Comparison of ENCODE assay signal across 25 mouse cellular contexts in genomic region chr6:72487282-72487681, GRCm38 (mm10). TPM values are rescaled to one million over a fixed set of nuclear protein-coding genes. Genes with fewer than 3 reads are reported as not detected.
DNase-seq lines count a peak whose midpoint lies in the region; ATAC-seq and TF ChIP-seq lines count a peak whose summit lies in the region.
"Had no signal": no experiment of that assay in that cellular context is flagged by ENCODE, and none has a peak within 500 bp of the region (broad histone marks: within the 10 kb centered on the region; RNA-seq: fewer than 3 reads in every experiment).

No protein-coding gene starts in this region.

- WGBS in midbrain, embryonic 11.5 days, result 75% methylated on average over 3 of the region's 3 CpGs
- 76% methylated on average over 3 of the region's 3 CpGs for WGBS in midbrain, postnatal 0 days

- H3K27ac ChIP-seq in midbrain, embryonic 11.5 days (ENCODE audit: low read depth, low read length), result no peak overlapping the region
- H3K27ac ChIP-seq in midbrain, postnatal 0 days (ENCODE audit: low read depth, low read length), result no peak overlapping the region
- H3K27ac ChIP-seq: embryonic facial prominence, embryonic 12.5 days; forebrain, embryonic 13.5 days; heart, adult 2 months; heart, embryonic 15.5 days; hindbrain, embryonic 13.5 days; hindbrain, postnatal 0 days had no signal

- H3K4me2 ChIP-seq in midbrain, embryonic 11.5 days, result no peak overlapping the region
- no peak overlapping the region for H3K4me2 ChIP-seq in midbrain, postnatal 0 days (ENCODE audit: low read depth, low read length, poor library complexity, severe bottlenecking)
- H3K4me2 ChIP-seq: embryonic facial prominence, embryonic 12.5 days; forebrain, embryonic 13.5 days; heart, embryonic 11.5 days; heart, embryonic 15.5 days; hindbrain, embryonic 13.5 days had no signal

- no peaks in the 10 kb centered on the region for H3K36me3 ChIP-seq in midbrain, embryonic 11.5 days (ENCODE audit: control insufficient read depth, insufficient read depth, low read length)
- no peaks in the 10 kb centered on the region for H3K36me3 ChIP-seq in midbrain, postnatal 0 days (ENCODE audit: insufficient read depth, low read length)
- H3K36me3 ChIP-seq: embryonic facial prominence, embryonic 12.5 days; heart, embryonic 15.5 days; hindbrain, embryonic 13.5 days had no signal

- no peaks in the 10 kb centered on the region for H3K9me3 ChIP-seq in midbrain, embryonic 11.5 days (ENCODE audit: control insufficient read depth, low read length)
- H3K9me3 ChIP-seq in midbrain, postnatal 0 days (ENCODE audit: low read length), result no peaks in the 10 kb centered on the region
- H3K9me3 ChIP-seq: embryonic facial prominence, embryonic 12.5 days; forebrain, embryonic 13.5 days; heart, embryonic 15.5 days; hindbrain, embryonic 13.5 days had no signal

- TF ChIP-seq CTCF in midbrain, postnatal 0 days (IDR thresholded peaks at IDR 0.05), result no peak

- DNase-seq in embryo, embryonic 11 days, result peak; percentile 8
- no peak for DNase-seq in embryo, embryonic 9.5 days (ENCODE audit: extremely low spot score)
- DNase-seq in midbrain, embryonic 11.5 days (ENCODE audit: low spot score, missing footprints), result peak; percentile 69
- DNase-seq in midbrain, postnatal 0 days (ENCODE audit: low spot score), result no peak
- DNase-seq in adrenal gland, adult 18-20 months (ENCODE audit: low spot score in 2 of 2), result no peak
- no peak for DNase-seq in spleen, adult 18-20 months
- DNase-seq: adrenal gland, adult 8-10 months; adrenal gland, postnatal 36 days; cerebellum, adult 2 months; cerebellum, postnatal 14 days; forebrain, postnatal 0 days; gastrocnemius, postnatal 14 days; heart, adult 2 months; heart, postnatal 14 days had no signal

- no peak for ATAC-seq in midbrain, embryonic 11.5 days (ENCODE audit: low FRiP score)
- ATAC-seq in midbrain, postnatal 0 days (ENCODE audit: low FRiP score), result no peak
- ATAC-seq in common myeloid progenitor, adult 5-6 weeks (replicated peaks; ENCODE audit: low read depth, poor library complexity, severe bottlenecking), result 0 out of 2 replicates have a peak, but pooled peaks have one; percentile 25
- ATAC-seq: activated CD4-positive, CD25-positive, alpha-beta regulatory T cell, adult 4 months; forebrain, embryonic 13.5 days; forebrain, postnatal 0 days; hindbrain, postnatal 0 days had no signal

- no peak overlapping the region for H3K9ac ChIP-seq in midbrain, embryonic 11.5 days (ENCODE audit: low read length)
- H3K9ac ChIP-seq in midbrain, postnatal 0 days (replicated peaks; ENCODE audit: low read length, poor library complexity, severe bottlenecking), result no peak overlapping the region
- H3K9ac ChIP-seq: embryonic facial prominence, embryonic 12.5 days; forebrain, embryonic 13.5 days; forebrain, postnatal 0 days; heart, embryonic 15.5 days; hindbrain, embryonic 13.5 days had no signal

- H3K4me3 ChIP-seq in midbrain, embryonic 11.5 days (ENCODE audit: low read depth, low read length), result no peak overlapping the region
- H3K4me3 ChIP-seq in midbrain, postnatal 0 days (ENCODE audit: low read depth, low read length), result no peak overlapping the region
- H3K4me3 ChIP-seq: embryonic facial prominence, embryonic 12.5 days; forebrain, embryonic 13.5 days; heart, adult 2 months; heart, embryonic 15.5 days; hindbrain, embryonic 13.5 days had no signal

- no peaks in the 10 kb centered on the region for H3K4me1 ChIP-seq in midbrain, embryonic 11.5 days (ENCODE audit: control insufficient read depth, insufficient read depth, low read length)
- H3K4me1 ChIP-seq in midbrain, postnatal 0 days (ENCODE audit: insufficient read depth, low read length), result no peaks in the 10 kb centered on the region
- H3K4me1 ChIP-seq: embryonic facial prominence, embryonic 12.5 days; forebrain, embryonic 13.5 days; hindbrain, embryonic 13.5 days had no signal

- H3K27me3 ChIP-seq in midbrain, embryonic 11.5 days (ENCODE audit: control insufficient read depth, insufficient read depth, low read length), result no peaks in the 10 kb centered on the region
- no peaks in the 10 kb centered on the region for H3K27me3 ChIP-seq in midbrain, postnatal 0 days (ENCODE audit: insufficient read depth, low read length)
- H3K27me3 ChIP-seq: CH12.LX; embryonic facial prominence, embryonic 12.5 days; forebrain, embryonic 13.5 days; heart, embryonic 15.5 days; hindbrain, embryonic 13.5 days had no signal

RNA-seq across cellular contexts. Expression of gene Sh2d6, which starts 34.2 kb away (rescaled TPM):
- 0.41 TPM in 1 of 2 replicates, not detected in the other for polyA plus RNA-seq in midbrain, embryonic 11.5 days (2014; fragmentation: Nextera tagmentation; extraction: Ambion mirVana)
- total RNA-seq in midbrain, postnatal 0 days (2014; rRNA removed), result 0.28 TPM in 1 of 2 replicates, not detected in the other
- polyA plus RNA-seq in midbrain, postnatal 0 days (2015; fragmentation: Nextera tagmentation; extraction: Ambion mirVana), result 0.25 and 0.48 TPM in 2 replicates
- total RNA-seq in common myeloid progenitor, adult 5-6 weeks (2017), result not detected in 2 replicates
- under 1 TPM; 0.26 to 0.27 TPM for total RNA-seq in adrenal gland, adult 18-20 months (2021)
- total RNA-seq: ES-E14; heart, adult 2 months; hematopoietic stem cell, adult 5-6 weeks; hindbrain, postnatal 0 days had no signal
- polyA plus RNA-seq: activated CD4-positive, CD25-positive, alpha-beta regulatory T cell, adult 4 months; embryonic facial prominence, embryonic 12.5 days; heart, embryonic 11.5 days; heart, embryonic 15.5 days had no signal

RNA-seq across cellular contexts. Expression of gene Mat2a, which starts 47.9 kb away (rescaled TPM):
- polyA plus RNA-seq in midbrain, embryonic 11.5 days (2014; fragmentation: Nextera tagmentation; extraction: Ambion mirVana), result 463 and 499 TPM in 2 replicates
- 120 and 150 TPM in 2 replicates for total RNA-seq in midbrain, postnatal 0 days (2014; rRNA removed)
- polyA plus RNA-seq in midbrain, postnatal 0 days (2015; fragmentation: Nextera tagmentation; extraction: Ambion mirVana), result 279 and 298 TPM in 2 replicates
- 300 and 303 TPM in 2 replicates for total RNA-seq in common myeloid progenitor, adult 5-6 weeks (2017)
- total RNA-seq in adrenal gland, adult 18-20 months (2021), result 100 to 1,000 TPM; 291 to 320 TPM

RNA-seq across cellular contexts. Expression of gene Capg, which starts 56.9 kb away (rescaled TPM):
- polyA plus RNA-seq in midbrain, embryonic 11.5 days (2014; fragmentation: Nextera tagmentation; extraction: Ambion mirVana), result 6.6 and 8.0 TPM in 2 replicates
- total RNA-seq in midbrain, postnatal 0 days (2014; rRNA removed), result 6.7 and 12.2 TPM in 2 replicates
- 6.3 and 8.0 TPM in 2 replicates for polyA plus RNA-seq in midbrain, postnatal 0 days (2015; fragmentation: Nextera tagmentation; extraction: Ambion mirVana)
- total RNA-seq in common myeloid progenitor, adult 5-6 weeks (2017), result 32.4 and 56.4 TPM in 2 replicates
- total RNA-seq in adrenal gland, adult 18-20 months (2021), result 10 to 100 TPM; 43.1 to 57.0 TPM

Comparison
In these comparisons a context has a peak if more than half of its experiments do, and no peak if none do; other contexts are left out.
1. DNase-seq: peak in embryo, embryonic 11 days (single experiment) and midbrain, embryonic 11.5 days (single experiment); none in embryo, embryonic 9.5 days (single experiment), midbrain, postnatal 0 days (single experiment), adrenal gland, adult 18-20 months (0 of 2) and spleen, adult 18-20 months (0 of 2).